Mouse (Mus musculus) lung, embryonic 14.5 days (tissue): ENCODE measurements at regions not wholly inside any gene's neighbourhood (a gene's known extent, or its start where the extent isn't known, plus 50 kb on each side); places are given as distances from the start of the nearest gene placed in this dataset.
"Not testable (repeated sequence)": the region's sequence is repeated elsewhere in the genome, so short reads cannot be mapped to it uniquely, and the experiment has no call there.

Experiments
- ATAC-seq: fragments of 200-750 bp; cut with Nextera tagmentation; 2 replicates; pipeline ENCODE4 v1.8.0; 2017; ENCODE audit warnings: mild to moderate bottlenecking, moderate TSS enrichment, moderate library complexity; ENCODE audit not compliant: insufficient read depth
- DNase-seq: peaks from one replicate; pipeline ENCODE4 v3.0.0-alpha.2; 2015
- H3K27ac ChIP-seq: fragments of 300-500 bp; sonication (generic); 2 replicates; pipeline ENCODE4 v1.5.1; 2014; ENCODE audit warnings: low read depth, mild to moderate bottlenecking, moderate library complexity
- H3K27me3 ChIP-seq: fragments of 300-500 bp; sonication (generic); 2 replicates; pipeline ENCODE4 v1.6.1; 2014; ENCODE audit warnings: low read length, control low read depth; ENCODE audit not compliant: insufficient read depth
- H3K36me3 ChIP-seq: fragments of 300-500 bp; sonication (generic); 2 replicates; pipeline ENCODE4 v1.6.1; 2014; ENCODE audit warnings: control low read depth; ENCODE audit not compliant: insufficient read depth
- H3K4me1 ChIP-seq: fragments of 300-500 bp; sonication (generic); 2 replicates; pipeline ENCODE4 v1.6.1; 2014; ENCODE audit warnings: antibody characterized with exemption, control low read depth; ENCODE audit not compliant: insufficient read depth
- H3K4me2 ChIP-seq: fragments of 300-500 bp; sonication (generic); 2 replicates; pipeline ENCODE4 v1.6.1; 2014; ENCODE audit warnings: mild to moderate bottlenecking
- H3K4me3 ChIP-seq: fragments of 300-500 bp; sonication (generic); 2 replicates; pipeline ENCODE4 v1.5.1; 2014; ENCODE audit warnings: low read depth, low read length
- H3K9ac ChIP-seq: fragments of 300-500 bp; sonication (generic); 2 replicates; pipeline ENCODE4 v1.6.1; 2014
- H3K9me3 ChIP-seq: fragments of 300-500 bp; sonication (generic); 2 replicates; pipeline ENCODE4 v1.6.1; 2016; ENCODE audit warnings: low read depth, low read length, control low read depth
- CTCF ChIP-seq: IDR thresholded peaks from 2 replicates; pipeline ENCODE4 v1.5.1; 2016; ENCODE audit warnings: antibody characterized with exemption, low read depth
- WGBS: fragments of 180-500 bp; shearing (Covaris S2); extraction: QIAGEN DNeasy Blood & Tissue Kit; methylation state at CpG from one replicate; pipeline ENCODE4 v1.1.7; 2014; 5-methylcytosine and 5-hydroxymethylcytosine counted together

GRCm38 (mm10) chr19:19347017-19347416, 236.0 kb upstream of the Rorb start:
- ATAC-seq (no peak), DNase-seq (peak; percentile 45)

DNA sequence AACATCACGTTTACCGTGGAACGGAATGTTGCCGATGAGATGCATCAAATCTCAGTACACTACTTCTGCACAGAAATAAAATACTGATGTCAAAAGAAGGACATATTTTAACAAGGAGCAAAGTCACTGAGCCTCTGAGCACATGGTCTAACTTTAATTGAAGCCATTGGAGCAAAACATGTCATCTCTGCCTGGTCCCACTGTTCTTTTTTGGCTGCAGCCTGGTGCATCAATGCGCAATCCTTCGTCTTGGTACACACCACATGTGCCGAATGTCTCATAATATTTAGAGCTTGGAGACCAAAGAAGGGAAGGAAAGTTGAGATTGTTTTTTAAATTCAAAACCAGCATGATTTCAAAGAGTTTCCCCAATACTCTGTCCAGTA, 233.4 kb upstream of the Rorb start:
- Histone ChIP-seq H3K9ac (no peak overlapping the region), H3K4me2 (no peak overlapping the region), H3K36me3 (no peaks in the 10 kb centered on the region), H3K4me3 (no peak overlapping the region), H3K27me3 (no peaks in the 10 kb centered on the region), H3K27ac (no peak overlapping the region), H3K9me3 (no peaks in the 10 kb centered on the region), H3K4me1 (no peaks in the 10 kb centered on the region)
- 69% methylated on average over 7 of the region's 7 CpGs for WGBS
- no peak for ATAC-seq
- TF ChIP-seq CTCF, result no peak
- no peak for DNase-seq

More at GRCm38 (mm10) chr19:19347017-19347416, 236.0 kb upstream of the Rorb start:
- peak; percentile 44 for TF ChIP-seq CTCF
- Histone ChIP-seq H3K9me3 (no peaks in the 10 kb centered on the region), H3K4me1 (no peaks in the 10 kb centered on the region), H3K4me3 (no peak overlapping the region), H3K27me3 (no peaks in the 10 kb centered on the region), H3K4me2 (no peak overlapping the region), H3K27ac (no peak overlapping the region), H3K36me3 (no peaks in the 10 kb centered on the region), H3K9ac (no peak overlapping the region)
- WGBS, result 48% methylated on average over 2 of the region's 2 CpGs

- 42% methylated on average over 10 of the region's 10 CpGs for WGBS
- ATAC-seq, result no peak
- no peak overlapping the region for H3K27ac ChIP-seq
- no peaks in the 10 kb centered on the region for H3K27me3 ChIP-seq
- no peak overlapping the region for H3K4me2 ChIP-seq
- H3K9me3 ChIP-seq, result no peaks in the 10 kb centered on the region
- H3K4me3 ChIP-seq, result no peak overlapping the region
- TF ChIP-seq CTCF, result no peak
- DNase-seq, result peak; percentile 43
- no peak overlapping the region for H3K9ac ChIP-seq
- H3K36me3 ChIP-seq, result no peaks in the 10 kb centered on the region
- H3K4me1 ChIP-seq, result no peaks in the 10 kb centered on the region
Observed at GRCm38 (mm10) chr19:19343702-19344425, 232.9 kb upstream of the Rorb start.

DNA sequence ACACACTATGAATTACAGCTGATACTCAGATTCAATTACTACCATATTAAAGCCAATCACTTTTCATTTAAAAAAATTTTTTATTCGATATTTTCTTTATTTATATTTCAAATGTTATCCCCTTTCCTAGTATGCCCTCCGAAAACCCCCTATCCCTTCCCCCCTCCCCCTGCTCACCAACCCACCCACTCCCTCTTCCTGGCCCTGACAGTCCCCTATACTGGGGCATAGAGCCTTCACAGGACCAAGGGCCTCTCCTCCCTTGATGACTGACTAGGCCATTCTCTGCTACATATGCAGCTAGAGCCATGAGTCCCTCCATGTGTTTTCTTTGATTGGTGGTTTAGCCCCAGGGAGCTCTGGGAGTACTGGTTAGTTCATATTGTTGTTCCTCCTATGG, 196.1 kb upstream of the Rorb start:
- H3K36me3 ChIP-seq, H3K4me1 ChIP-seq, DNase-seq, H3K9ac ChIP-seq, ATAC-seq, H3K27me3 ChIP-seq, H3K9me3 ChIP-seq, H3K4me2 ChIP-seq, H3K27ac ChIP-seq, H3K4me3 ChIP-seq: not testable (repeated sequence)
- WGBS, result 84% methylated on average over 2 of the region's 2 CpGs

DNA sequence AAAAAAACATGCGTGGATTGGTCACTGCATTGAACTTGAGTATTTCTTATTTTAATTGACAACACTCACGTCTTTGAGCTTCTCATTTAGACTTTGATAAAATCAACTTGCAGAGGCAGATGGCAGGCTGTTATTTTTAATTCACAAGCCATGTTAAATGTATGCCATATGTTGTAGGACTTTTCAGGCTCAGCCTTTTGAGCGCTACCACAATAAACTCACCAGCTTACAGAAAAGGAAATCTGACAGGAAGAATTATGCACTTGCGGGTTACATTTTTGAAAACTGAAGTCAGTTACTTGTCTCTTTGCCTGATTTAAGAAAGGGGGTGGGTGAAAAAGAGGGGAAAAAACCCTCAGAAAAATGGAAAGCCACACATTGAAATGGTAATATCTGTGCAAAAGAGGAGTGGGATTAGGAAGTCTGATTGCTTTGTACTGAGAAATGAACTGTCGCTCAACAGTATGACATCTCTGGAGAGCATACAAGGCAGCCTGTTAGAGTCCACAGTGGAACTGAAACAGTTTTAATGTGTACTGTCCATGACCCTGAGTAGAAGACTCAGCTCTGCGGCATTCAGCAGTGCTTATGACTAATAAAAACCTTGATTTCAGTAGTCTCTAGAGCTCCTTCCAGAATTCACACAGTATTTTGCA, 195.6 kb upstream of the Rorb start:
- no peaks in the 10 kb centered on the region for H3K36me3 ChIP-seq
- no peak overlapping the region for H3K27ac ChIP-seq
- no peak overlapping the region for H3K9ac ChIP-seq
- H3K9me3 ChIP-seq, result no peaks in the 10 kb centered on the region
- H3K27me3 ChIP-seq, result no peaks in the 10 kb centered on the region
- no peak for DNase-seq
- no peak overlapping the region for H3K4me3 ChIP-seq
- no peak for TF ChIP-seq CTCF
- ATAC-seq, result no peak
- WGBS, result 69% methylated on average over 6 of the region's 6 CpGs
- no peaks in the 10 kb centered on the region for H3K4me1 ChIP-seq
- no peak overlapping the region for H3K4me2 ChIP-seq

- H3K9me3 ChIP-seq, ATAC-seq, H3K27ac ChIP-seq, DNase-seq, H3K4me1 ChIP-seq, H3K36me3 ChIP-seq, H3K9ac ChIP-seq, H3K4me2 ChIP-seq, H3K4me3 ChIP-seq, H3K27me3 ChIP-seq: not testable (repeated sequence)
- 89% methylated on average over 3 of the region's 3 CpGs for WGBS
Observed at GRCm38 (mm10) chr19:19285864-19286263, 174.9 kb upstream of the Rorb start.

DNA sequence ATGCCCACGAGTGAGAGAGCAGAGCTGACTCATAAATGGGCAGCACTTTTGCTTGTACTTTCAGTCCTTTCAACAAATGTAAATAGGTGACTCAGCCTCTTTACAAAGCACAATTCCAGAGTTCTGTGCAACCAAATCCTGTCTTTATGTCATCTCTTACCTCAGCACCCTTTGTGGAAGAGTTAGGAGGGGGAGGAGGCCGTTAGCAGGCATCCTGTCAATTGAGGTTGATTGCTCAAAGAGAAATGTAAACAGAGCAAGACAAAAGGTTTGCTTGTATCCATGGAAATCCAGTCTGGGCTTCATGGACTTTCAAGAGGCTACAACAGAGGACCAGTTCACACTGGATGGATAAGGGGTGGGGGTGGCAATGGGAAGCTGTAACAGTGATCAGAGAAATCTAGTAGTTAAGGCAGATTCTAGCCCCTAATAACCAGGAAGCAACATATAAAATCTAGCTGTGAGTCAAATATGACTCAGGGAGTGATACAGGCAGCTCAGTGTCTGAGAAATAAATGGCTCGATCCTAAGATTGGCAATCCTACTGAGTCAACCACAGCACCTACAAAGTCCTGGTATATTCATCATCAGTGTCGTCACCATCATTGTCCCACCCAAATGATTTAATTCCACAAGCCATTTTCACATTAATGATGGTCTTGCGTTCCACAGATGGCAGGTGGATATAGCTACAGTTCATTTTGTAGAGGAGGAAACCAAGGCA, 136.0 kb upstream of the Rorb start:
- DNase-seq (peak; percentile 14), ATAC-seq (peak; percentile 60)

More for the DNA sequence above, 136.0 kb upstream of the Rorb start:
- no peaks in the 10 kb centered on the region for H3K27me3 ChIP-seq
- H3K9me3 ChIP-seq, result no peaks in the 10 kb centered on the region
- TF ChIP-seq CTCF, result no peak
- H3K4me2 ChIP-seq, result no peak overlapping the region
- H3K9ac ChIP-seq, result no peak overlapping the region
- H3K27ac ChIP-seq, result no peak overlapping the region
- H3K36me3 ChIP-seq, result no peaks in the 10 kb centered on the region
- no peak overlapping the region for H3K4me3 ChIP-seq
- WGBS, result 61% methylated on average over 5 of the region's 5 CpGs
- no peaks in the 10 kb centered on the region for H3K4me1 ChIP-seq
